Mouse (Mus musculus) left cerebral cortex, adult 8-10 months (tissue): ENCODE measurements at regions not wholly inside any gene's neighbourhood (a gene's known extent, or its start where the extent isn't known, plus 50 kb on each side); places are given as distances from the start of the nearest gene placed in this dataset.
A peak's percentile ranks its signal among the peaks of the same experiment; 100 is the strongest.

ENCODE experiments used
- DNase-seq, 2 experiments: peaks; one replicate each; pipeline ENCODE4 v3.0.0; 2022; ENCODE audit warnings: low spot score in 2 of 2

DNA sequence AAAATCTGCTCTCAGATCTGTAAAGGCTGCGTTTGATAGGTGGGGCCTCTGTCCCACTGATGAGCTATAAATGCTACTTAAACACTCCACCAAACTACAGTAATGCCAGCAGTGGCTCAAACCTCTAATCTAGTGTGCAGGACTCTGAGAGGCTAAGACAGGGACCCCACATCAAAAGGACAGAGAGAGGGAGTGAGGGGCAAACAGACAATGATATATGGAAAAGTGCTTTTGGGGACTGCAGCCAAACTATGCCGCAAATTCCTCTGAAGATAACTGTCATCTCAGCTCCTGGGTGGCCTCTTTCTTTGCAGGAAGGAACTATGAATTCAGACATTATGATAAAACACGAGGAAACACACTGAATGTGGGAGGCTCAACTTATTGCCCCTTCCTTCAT, 138.9 kb upstream of the Ddit4l start:
- DNase-seq, result peak in 1 of 2 experiments; percentile 16

DNA sequence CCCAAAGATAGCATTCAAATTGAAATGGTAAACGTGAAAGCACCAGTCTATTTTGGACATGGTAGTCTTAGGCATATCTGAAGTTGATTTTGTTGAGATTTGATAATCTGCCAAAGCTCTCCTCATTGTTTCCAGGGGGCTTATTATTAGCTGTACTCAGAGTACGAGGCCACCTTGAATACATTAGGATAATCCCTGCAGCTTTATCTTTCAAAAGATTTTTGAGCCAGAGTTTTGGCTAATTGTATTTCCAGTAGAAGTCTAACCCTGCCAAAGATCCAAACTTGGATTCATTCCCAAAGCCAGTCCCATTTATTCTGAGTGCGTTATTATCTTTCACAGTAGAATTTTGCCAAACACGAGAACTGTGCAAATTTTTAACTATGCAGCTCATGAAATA, 138.4 kb upstream of the Ddit4l start:
- DNase-seq, result no peak

DNA sequence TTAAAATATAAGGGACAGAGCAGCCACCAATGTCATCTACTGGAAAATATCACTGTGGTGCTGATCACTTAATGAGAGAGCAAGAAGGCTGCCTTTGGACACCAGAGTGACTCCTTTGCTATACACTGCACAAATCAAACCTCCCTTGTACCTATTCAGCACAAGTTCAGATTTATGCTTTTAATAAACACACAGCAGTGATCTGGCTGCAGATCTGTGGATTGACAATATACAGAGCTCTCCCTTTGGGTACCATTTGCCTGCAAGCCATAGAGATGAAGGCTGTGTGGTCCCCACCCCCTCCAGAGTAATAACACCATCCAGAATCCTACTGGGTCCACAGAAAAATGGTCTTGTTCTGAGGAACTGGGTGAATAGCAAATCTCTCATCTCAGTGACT, 131.8 kb upstream of the Ddit4l start:
- DNase-seq, result no peak

DNA sequence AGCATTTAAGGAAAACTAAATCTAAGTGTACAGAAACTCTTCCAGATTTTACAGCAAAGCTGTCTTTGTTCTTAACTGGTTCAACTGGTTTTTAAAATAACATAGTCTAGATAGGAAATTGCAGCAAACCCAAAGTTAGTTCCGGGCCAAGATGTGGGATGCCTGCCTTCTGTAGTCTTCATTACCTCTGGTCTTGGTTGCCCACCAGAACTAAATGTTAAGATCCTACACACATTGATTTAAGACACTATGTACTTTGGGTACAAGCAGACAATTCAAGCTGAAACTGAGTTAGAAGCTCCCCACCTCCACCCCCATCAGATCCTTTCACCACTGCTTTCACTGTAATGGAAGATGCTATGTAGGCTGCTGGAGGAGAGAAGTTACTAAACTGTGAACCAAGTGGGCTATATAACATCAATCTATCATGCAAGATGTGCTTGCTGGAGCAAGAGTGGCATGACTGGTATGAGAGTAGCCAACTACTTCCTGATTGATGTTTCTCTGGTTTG, 129.8 kb upstream of the Ddit4l start:
- no peak for DNase-seq

DNA sequence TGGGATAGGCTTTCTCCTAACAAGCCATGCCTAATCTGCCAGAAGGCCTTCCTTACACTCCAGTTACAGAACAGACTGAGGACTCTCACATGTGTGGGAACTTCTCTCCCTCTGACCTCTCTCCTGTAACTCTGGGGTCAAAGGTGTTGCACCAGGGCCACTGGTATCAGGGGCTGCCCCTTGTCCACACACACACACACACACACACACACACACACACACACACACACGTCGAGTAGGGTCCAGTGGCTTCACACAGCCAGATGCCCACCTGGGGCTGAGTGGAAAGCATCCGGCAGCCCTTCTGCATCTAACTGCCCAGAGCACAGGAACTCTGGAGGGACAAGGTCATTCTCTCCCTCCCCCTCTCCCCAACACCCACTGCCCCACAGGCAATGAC, 123.1 kb upstream of the Ddit4l start:
- DNase-seq, result no peak

DNA sequence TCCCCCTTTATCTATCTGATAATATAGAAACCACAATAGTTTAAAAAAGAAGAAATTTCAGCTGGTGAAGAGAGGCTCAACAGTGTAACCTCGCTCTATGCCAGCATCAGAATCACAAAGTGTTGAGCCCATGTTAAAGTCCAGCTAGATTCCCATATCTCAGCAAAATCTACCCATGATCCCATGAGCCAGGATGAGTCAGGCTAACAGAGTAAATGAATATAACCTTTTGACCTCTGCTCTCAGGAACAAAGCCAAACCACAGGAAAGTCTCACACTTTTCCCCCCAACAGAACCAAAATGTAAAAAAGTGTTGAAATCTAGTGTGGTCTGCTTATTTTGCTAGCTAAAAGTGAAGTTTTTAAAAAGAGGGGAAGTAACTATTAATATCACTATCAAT, 110.1 kb upstream of the Ddit4l start:
- DNase-seq, result no peak

DNA sequence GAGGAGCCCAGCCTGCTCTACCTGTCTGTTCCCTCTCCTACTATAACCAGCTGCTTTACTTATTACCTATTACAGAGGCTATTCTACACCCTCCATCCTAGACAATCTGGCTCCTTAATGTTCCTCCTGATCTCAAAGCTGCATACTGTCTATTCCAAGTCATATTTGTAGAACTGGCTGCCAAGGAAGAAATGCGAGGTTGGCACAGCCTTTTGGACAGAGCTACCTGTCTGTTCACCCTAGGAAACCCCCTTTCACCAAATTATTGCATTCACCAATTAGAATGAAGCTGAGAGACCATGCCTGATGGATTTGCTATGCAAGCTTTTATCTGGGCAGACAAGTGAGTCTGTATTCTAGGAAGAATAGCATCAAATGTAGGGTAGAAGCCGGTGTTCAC, 109.0 kb upstream of the Ddit4l start:
- DNase-seq, result no peak

DNA sequence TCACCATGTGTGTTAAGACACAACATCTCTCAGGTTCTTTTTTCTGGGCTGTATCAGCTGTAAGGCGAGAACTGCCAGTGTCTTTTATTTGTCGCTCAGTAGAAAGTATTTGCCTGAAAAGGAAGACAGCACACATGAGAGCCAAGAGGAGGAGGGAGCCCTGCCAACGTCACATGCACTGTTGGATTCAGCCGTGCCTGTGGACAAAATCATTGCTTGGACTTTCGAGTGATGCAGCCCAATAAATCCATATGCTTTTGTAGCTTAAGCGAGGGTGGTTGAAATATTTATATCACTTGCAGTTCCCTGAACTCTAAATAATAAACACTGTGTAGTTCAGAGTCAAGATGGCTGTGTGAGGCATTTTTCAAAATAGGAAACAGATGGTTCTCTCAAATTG, 108.4 kb upstream of the Ddit4l start:
- DNase-seq, result peak in 1 of 2 experiments; percentile 77

DNA sequence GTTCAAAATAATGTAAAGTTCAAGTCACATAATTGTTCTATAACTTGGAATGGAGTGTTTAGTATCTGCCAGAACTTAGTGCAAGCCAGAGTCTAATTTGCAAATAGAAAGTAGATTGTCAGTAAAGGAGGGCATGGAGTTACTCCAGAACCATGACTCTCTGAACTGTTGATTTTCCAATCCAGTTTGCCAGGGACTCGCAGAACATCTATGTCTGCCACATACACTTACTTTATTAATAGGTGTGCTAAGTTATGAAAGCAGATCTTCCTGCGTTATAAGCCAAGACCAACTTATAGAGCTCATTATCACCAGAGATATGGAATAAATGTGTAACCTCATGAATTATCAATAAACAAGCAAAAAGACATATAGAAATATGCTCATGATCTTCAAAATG, 107.2 kb upstream of the Ddit4l start:
- no peak for DNase-seq

DNA sequence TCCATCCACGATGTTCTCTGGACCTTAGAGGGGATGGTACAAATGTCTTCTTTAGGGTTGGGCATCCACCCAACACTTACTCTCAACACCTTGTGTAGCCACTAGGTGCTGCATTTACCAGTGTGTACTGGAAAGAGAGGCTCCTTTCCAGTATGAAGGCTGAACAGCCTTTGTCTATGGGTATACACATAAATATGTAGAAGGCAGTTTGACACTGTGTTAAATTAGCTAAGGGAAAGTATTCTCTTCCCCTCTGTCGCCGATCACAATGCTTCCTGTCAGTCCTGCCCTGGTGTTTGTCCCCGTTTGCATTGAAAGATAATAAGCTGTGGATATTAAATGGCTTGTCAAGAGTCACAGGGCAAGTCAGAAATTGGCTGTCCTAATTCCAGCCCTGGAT, 104.0 kb upstream of the Ddit4l start:
- DNase-seq, result no peak

DNA sequence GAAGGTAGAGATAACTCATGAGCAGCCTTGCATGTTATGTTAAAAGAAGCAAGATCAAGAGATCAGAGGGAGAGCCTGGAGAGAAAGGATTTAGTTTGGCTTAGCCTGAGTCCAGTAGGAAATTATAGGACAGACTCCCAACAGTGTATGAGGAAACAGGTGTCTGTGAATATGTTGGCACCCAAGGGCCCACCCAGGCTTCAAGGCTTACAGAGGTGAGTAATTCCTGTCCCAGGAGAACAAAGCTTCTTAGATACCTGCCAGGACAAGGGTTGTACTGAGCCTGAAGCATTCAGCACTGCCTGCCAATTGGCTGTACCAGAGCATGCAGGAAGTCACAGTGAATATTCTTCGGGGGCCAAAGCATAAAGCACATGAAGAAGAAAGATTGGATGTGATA, 101.2 kb upstream of the Ddit4l start:
- no peak for DNase-seq

DNA sequence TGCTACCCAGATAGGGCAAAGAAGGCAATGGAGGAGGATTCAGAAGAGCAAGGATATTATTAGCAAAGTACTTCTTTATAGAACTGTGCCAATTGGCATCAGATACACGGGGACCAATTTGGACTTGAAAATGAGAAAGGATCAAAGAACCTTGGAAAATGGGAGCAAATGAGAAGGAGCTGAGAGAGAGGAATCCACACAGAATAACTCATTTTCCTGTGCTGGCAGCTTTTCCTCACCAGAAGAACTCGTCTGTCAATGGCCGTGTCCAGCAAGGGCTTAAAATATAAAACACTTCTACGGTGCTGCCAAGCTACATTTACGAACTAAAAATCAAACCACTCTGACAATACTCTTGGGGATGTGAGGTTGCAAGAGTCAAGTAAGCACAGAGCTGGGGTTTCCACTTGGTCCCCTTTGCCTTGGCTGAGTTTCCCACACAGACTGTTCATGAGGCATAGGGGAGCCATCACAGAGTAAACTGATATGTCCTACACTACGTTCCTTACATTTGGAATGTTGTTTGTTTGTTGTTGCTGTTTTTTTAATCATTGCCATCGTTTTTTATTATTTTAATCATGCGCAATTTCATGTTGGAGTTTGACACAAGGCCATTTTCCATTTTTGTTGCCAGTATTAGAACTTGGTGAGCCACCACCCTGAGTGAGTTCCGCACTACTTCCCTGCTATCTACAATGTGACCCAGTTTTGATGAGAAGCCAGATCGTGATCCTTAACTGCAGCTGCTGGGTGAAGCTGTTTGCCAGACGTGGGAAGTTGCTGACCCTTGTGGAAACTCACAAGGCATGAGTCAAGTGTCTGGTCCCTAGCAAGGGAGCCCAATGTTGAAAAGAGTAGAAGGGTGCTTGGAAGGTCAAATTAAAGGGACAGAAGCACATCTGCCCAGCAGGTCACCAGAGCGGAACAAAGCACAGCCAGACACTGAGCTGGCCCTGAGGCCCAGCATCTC, 95.5 kb upstream of the Ddit4l start:
- DNase-seq, result no peak

DNA sequence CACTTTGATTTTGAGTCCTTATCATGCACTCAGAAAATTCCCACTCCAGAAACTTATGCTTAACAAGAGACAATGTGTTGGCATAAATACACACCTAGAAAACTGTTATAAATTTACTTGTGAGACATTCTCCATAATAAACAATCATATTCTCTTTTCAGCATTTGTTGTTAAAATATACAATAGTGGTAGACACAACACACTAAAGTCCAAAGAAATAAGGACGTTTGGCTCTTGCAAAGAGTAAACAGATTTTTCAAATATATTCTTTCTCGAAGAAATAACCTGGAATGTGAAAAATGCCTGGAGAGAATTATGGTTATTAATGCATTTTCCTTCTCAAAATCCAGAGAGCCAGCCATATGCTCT, 91.8 kb upstream of the Ddit4l start:
- DNase-seq, result no peak

DNA sequence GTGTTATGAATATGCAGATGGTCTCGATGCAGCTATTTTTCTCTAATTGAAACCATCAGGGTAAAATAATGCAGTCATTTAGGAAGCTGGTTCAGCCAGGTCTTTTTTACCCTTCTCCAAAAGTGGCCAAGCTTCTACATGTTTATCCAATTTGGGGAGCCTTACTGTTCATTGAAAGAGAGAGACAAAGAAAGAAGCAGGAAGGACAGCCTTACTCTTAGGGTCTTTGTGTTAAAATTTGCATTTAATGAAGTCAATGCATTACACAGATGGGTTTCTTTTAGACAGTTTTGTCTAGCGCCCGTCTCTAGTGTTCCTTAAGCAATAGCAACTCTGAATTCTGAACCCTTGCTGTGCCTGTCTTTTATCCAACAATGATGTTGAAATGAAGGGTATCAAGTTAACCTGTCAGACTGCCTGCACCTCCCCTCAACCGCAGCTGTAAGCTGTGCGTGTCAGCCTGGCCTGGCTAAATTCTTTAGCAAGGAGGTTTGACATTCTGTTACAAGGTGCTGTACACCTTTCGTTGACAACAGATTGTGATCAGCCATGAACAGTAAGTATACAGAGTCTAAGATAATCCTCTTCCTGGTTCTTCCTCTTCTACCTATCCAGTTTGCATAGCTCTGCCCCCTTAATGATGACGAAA, 91.3 kb upstream of the Ddit4l start:
- DNase-seq, result no peak

DNA sequence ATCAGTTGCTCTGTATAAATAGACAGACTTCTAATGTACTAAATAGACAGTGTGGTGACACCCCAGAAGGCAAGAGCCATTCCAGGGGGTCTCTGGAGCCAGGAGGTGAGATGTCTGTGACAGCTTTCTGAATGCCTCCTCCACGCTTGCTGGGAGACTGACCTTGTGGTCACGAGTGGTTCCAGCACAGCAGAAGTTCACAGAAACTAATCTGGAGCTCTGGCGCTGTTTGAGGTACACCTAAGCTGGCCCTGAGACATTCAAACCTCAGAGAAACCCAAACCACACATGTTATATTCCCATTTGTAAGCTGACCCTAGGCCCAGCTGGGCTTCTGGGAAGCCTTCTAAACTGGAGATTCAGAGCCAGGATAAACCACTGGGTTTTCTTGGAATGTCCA, 79.7 kb upstream of the Ddit4l start:
- DNase-seq, result no peak

DNA sequence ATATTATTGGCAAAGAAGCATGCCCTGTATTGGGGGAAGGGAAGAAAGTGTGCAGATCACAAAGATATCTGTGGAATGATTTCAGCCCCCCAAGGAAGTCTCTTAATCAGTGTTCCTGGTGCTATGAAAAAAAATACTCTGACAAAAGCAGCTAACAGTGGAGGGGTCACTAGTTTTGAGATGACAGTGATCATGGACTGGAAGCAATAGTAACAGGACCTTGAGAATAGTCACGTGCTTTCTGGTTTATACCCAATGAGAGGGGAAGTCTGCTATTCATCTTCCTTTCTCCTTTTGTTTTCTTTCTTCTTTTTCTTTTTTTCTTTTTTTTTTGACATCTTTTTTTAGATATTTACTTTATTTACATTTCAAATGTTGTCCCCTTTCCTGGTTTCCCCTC, 79.1 kb upstream of the Ddit4l start:
- no peak for DNase-seq

DNA sequence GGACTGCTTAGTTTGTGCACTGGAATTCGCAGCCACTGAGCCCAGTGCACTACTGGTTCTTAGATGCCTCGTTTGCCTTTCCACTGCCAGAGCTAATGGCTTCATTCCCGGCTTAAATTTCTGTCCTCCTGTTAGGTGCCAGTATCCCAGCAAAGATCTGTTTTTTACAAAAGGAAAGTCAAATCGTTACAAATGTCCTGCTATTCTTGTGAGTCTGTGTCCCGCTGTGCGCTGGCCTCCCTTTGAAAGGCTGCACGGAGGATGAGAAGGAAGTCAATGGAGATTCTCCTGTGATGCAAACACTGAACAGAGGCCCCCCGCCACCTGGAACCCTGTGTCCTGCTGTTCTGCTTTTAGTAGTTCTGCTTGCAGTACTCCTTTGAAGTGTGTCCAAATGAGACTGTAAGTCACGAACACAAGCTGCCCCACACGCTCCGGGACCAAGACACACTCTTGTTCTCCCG, 74.0 kb upstream of the Ddit4l start:
- DNase-seq, result no peak

DNA sequence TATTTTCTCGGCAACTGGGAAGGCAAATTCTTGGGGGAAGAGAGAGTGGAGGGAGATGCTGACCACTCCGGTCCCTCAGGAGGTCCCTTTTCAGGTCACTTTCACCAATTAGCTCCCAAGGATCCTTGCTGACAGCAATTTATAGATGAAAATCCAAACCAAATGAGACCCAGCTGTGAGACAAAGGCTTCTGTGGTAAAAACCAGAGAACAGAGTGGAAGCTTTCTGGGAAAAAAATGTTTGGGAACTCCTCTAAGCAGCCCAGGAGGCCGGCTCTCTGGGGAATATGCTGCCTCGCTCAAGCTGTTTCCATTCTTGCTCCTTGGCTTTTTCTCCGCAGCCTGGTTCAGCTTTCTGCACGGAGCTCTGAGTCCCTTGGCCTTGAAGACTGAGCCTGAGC, 73.5 kb upstream of the Ddit4l start:
- DNase-seq, result no peak

DNA sequence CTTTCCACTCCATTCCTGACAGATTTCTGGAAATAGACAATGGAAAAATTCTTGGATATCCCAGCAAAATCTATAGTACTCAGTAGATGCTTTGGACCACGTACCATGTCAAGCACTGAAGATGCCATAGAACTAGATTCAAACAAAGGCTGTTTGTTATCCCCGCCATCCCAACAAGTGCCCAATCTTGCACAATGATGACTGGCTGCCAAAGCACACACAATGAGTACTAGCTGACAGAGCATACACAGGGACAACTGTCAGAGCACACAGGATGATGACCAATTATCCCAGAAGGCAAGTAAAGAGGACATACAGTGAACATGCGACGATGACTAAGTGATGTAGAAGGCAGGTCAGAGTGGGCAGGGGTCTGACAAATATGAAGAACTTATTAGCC, 70.7 kb upstream of the Ddit4l start:
- no peak for DNase-seq

DNA sequence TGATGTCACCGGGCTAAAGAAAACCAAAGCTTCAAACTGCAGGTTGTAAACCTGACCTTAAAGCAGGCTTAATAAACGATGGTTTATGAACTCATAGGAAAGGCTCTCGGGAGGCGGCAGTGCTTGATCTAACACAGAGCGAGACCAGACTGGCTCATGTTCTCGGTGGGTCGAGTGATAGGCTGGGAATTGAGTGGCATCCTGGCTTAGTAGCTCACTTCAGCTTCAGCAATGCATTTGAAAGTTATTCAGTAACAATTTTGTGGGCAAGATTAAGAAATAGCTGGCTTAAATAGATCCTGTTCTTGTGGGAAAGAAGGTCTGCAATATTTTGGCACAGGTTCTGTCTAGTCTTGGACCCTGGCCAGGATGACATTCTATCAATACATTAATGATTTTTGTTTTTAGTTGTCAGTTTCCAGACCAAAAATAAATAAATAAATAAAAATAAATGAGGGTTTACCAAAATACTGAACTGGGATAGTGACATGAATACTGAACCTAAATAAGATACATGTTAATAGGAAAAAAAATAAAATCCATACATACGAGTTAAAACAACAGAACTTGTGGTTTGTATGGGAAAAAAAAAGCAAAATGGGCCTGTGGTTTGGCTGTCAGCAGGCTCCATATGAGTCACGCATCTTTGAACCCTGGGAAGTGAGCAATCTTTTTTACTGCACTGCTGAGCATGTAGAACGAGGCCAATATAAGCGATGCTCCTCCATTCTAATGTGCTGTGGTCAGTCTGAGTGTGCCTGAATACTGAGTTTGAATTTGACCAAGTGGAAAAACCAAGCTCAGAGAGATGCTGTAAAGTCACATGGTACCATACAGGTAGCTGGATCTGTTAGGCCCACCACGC, 68.7 kb upstream of the Ddit4l start:
- DNase-seq, result no peak

DNA sequence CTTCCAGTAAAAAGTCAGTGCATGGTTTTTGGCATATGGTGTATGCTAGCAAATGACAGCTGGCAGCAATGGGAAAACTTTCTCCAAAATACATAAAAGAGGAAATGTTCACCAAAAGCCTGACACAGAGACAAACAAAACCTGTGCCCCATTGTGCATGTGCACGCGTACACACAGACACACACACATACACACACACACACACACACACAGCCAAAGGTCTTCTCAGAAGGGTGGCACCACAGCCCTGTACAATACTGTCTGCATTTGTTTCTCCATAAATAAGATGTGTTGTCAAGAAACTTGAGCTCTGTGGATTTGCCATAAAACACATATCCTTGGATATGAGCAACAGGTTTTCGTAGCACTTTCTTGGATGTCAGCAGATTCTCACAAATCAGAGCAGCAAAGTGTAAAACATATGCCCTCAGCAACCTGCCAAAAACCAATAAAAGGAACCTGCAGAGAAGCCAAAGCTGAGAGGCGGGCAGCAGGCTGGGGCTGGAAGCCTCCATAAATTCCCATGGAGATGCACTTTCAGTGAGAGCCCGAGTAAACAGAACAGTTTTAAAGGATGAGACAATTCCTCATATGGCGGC, 60.5 kb upstream of the Ddit4l start:
- DNase-seq, result peak; percentile 15 to 76
